Mouse (Mus musculus) small intestine, adult 2 months (tissue): ENCODE measurements around the gene Tktl1. TPM values are rescaled to one million over a fixed set of nuclear protein-coding genes. Genes with fewer than 3 reads are reported as not detected.

Experiments used
- H3K27ac ChIP-seq: fragments of 200-500 bp; 2 replicates; pipeline ENCODE4 v1.5.1; 2012; ENCODE audit warnings: low read depth, low read length, control low read depth, inconsistent platforms; ENCODE audit not compliant: insufficient read depth
- H3K27me3 ChIP-seq: fragments of 200-500 bp; 2 replicates; pipeline ENCODE4 v1.6.1; 2012; ENCODE audit warnings: mild to moderate bottlenecking, moderate library complexity, low read length, inconsistent platforms; ENCODE audit not compliant: control insufficient read depth, insufficient read depth
- H3K36me3 ChIP-seq: fragments of 200-500 bp; 2 replicates; pipeline ENCODE4 v1.6.1; 2012; ENCODE audit warnings: mild to moderate bottlenecking, low read length, control low read depth, inconsistent platforms; ENCODE audit not compliant: control insufficient read depth, insufficient read depth
- H3K4me1 ChIP-seq: fragments of 200-500 bp; 2 replicates; pipeline ENCODE4 v1.6.1; 2012; ENCODE audit warnings: low read length, inconsistent platforms, mixed read lengths; ENCODE audit not compliant: control insufficient read depth, insufficient read depth, insufficient read length
- H3K4me3 ChIP-seq: fragments of 200-500 bp; 2 replicates; pipeline ENCODE4 v1.5.1; 2012; ENCODE audit warnings: low read depth, mild to moderate bottlenecking, control low read depth, inconsistent platforms, low read length, moderate library complexity
- CTCF ChIP-seq: fragments of 200-500 bp; IDR thresholded peaks from 2 replicates; pipeline ENCODE4 v1.5.1; 2012; ENCODE audit warnings: low read depth, mild to moderate bottlenecking, control low read depth, inconsistent platforms, low read length, moderate library complexity, mixed read lengths; ENCODE audit not compliant: insufficient replicate concordance, insufficient read length; ENCODE audit errors: extremely low read depth
- POLR2A ChIP-seq: fragments of 200-500 bp; IDR thresholded peaks from 2 replicates; pipeline ENCODE4 v1.6.1; 2012; ENCODE audit warnings: low read depth, mild to moderate bottlenecking, control low read depth, inconsistent platforms, low read length, moderate library complexity
- WGBS: fragments of 180-500 bp; shearing (Covaris S2); methylation state at CpG from one replicate; pipeline ENCODE4 v1.1.7; 2018; 5-methylcytosine and 5-hydroxymethylcytosine counted together
- polyA plus RNA-seq: library from polyadenylated mRNA; depleted of rRNA; stranded (reverse); fragments of >200 nt; gene quantifications from 2 replicates; pipeline ENCODE4 v1.2.3, GENCODE M21; 2012

Tktl1 gene
- polyA plus RNA-seq, 1 experiment: not detected

GRCm38 (mm10) chrX:74233196-74233595 lies 56.1 kb downstream of the Tktl1 start:
- no peak for TF ChIP-seq CTCF
- TF ChIP-seq POLR2A: no peak
- Histone ChIP-seq H3K27ac (no peak overlapping the region), H3K4me1 (no peaks in the 10 kb centered on the region), H3K27me3 (no peaks in the 10 kb centered on the region), H3K4me3 (no peak overlapping the region), H3K36me3 (peaks cover 25% of the 10 kb centered on the region)
- 84% methylated on average over 5 of the region's 5 CpGs for WGBS

DNA sequence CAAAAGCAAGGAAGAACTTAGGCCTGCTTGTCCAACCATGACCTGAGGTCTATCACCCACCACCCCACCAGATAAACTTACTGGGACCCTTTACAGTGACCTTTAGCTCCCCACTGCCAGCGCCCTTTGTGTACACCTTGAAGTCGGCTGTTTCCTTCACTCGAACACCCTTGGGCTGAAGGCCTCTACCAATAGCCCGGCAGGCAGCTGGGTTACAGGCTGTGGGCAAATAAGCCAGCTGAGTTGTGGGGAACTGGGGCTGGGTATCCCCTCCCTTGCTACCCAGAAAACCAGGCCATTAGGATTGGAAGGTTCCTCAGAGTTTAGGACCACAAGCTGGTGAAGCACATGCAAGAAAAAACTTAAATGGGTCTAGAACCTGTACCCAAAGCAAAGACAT lies 63.3 kb downstream of the Tktl1 start:
- H3K27ac ChIP-seq: no peak overlapping the region
- H3K27me3 ChIP-seq: no peaks in the 10 kb centered on the region
- peaks cover 19% of the 10 kb centered on the region for H3K36me3 ChIP-seq
- WGBS: 84% methylated on average over 4 of the region's 4 CpGs
- TF ChIP-seq CTCF (no peak), POLR2A (no peak)
- H3K4me1 ChIP-seq: no peaks in the 10 kb centered on the region
- H3K4me3 ChIP-seq: no peak overlapping the region

DNA sequence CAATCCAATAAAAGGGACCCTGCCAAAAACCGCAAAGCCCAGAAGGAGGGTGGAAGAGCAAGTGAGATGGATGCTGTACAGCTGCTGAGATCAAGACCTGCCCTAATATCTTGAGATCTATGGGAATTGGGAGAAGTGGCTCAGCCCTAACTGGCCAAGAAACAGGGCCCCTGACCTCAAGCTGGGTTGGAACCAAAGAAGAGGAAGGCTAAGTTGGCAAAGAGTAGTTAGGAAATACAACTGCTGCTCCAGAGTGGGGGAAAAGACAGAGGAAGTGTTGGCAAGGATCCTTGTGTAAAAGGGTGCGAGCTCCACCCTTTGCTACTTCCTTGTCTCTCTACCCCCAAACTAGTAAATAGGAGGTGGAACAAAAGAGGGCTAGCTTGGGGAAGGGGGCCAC lies 66.3 kb downstream of the Tktl1 start:
- peak overlapping the region; percentile 69 for H3K27ac ChIP-seq
- WGBS: 66% methylated on average over 2 of the region's 2 CpGs

GRCm38 (mm10) chrX:74243807-74244206 lies 66.7 kb downstream of the Tktl1 start:
- Histone ChIP-seq H3K27me3 (no peaks in the 10 kb centered on the region), H3K4me1 (no peaks in the 10 kb centered on the region), H3K27ac (peak overlapping the region; percentile 69), H3K4me3 (peak overlapping the region; percentile 19), H3K36me3 (peaks cover 8% of the 10 kb centered on the region)
- no peak for TF ChIP-seq POLR2A
- TF ChIP-seq CTCF: no peak
- WGBS: 60% methylated on average over 3 of the region's 3 CpGs

More for the DNA sequence above, 66.3 kb downstream of the Tktl1 start:
- H3K27me3 ChIP-seq: no peaks in the 10 kb centered on the region
- no peak for TF ChIP-seq CTCF
- no peak for TF ChIP-seq POLR2A
- no peak overlapping the region for H3K4me3 ChIP-seq
- H3K36me3 ChIP-seq: peaks cover 8% of the 10 kb centered on the region
- H3K4me1 ChIP-seq: no peaks in the 10 kb centered on the region

DNA sequence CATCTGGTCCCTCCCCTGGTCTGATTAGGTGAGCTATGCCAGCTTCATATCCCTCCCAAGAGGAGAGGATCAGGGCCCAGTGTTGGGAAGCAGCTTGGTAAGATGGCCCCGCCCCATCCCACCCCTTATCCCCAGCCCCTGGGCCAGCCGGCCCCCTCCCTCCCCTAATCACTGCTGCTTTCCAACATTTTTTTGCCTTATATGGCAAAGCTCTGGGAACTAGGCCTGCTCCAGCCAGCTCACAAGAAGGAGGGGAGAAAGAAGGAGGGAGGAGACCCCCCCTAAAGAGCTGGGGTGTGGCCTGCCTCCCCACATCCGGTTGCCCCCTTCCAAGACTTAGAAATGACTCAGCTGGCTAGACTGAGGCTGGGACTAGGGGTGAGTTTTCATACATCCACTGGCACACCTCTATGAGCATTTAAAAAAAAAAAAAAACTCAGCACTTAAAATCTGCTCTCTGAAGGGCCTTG lies 67.6 kb downstream of the Tktl1 start:
- no peaks in the 10 kb centered on the region for H3K4me1 ChIP-seq
- no peak overlapping the region for H3K4me3 ChIP-seq
- TF ChIP-seq CTCF (no peak), POLR2A (no peak)
- peaks cover 8% of the 10 kb centered on the region for H3K36me3 ChIP-seq
- 76% methylated on average over 3 of the region's 3 CpGs for WGBS
- H3K27ac ChIP-seq: peak overlapping the region; percentile 69
- H3K27me3 ChIP-seq: no peaks in the 10 kb centered on the region

- TF ChIP-seq POLR2A (no peak), CTCF (no peak)
- 70% methylated on average over 1 of the region's 1 CpGs for WGBS
- Histone ChIP-seq H3K36me3 (peaks cover 7% of the 10 kb centered on the region), H3K4me3 (no peak overlapping the region), H3K4me1 (no peaks in the 10 kb centered on the region), H3K27me3 (no peaks in the 10 kb centered on the region), H3K27ac (peak overlapping the region; percentile 69)
Measured at GRCm38 (mm10) chrX:74245107-74245506, 68.0 kb downstream of the Tktl1 start.

DNA sequence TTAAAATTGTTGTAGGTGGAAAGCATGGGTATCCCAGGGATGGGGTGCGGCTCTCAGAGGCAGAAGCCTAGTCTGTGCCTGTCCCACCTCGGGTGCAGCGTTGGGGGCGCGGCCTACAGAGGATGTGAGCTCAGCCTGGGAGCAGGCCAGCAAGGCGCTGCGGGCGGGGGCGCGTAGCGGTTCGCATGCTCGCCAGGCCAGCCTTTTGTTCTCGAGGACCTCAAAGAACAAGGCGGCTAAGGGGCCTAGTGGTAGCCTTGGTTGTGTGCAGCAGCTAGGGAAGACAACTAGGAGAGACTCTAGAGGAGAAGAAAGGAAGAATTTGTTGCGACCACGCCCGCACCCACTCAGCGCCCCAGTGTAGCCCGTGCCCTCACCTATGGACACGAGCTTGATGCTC lies 68.6 kb downstream of the Tktl1 start:
- WGBS: 28% methylated on average over 21 of the region's 21 CpGs

More for the DNA sequence above, 68.6 kb downstream of the Tktl1 start:
- peaks cover 6% of the 10 kb centered on the region; the same call in 1 of the 2 replicates for H3K36me3 ChIP-seq
- TF ChIP-seq POLR2A: no peak
- TF ChIP-seq CTCF: no peak
- H3K4me1 ChIP-seq: no peaks in the 10 kb centered on the region
- no peaks in the 10 kb centered on the region for H3K27me3 ChIP-seq
- H3K27ac ChIP-seq: peak overlapping the region; percentile 69
- H3K4me3 ChIP-seq: peak overlapping the region; percentile 85
